In the genomic region with DNA sequence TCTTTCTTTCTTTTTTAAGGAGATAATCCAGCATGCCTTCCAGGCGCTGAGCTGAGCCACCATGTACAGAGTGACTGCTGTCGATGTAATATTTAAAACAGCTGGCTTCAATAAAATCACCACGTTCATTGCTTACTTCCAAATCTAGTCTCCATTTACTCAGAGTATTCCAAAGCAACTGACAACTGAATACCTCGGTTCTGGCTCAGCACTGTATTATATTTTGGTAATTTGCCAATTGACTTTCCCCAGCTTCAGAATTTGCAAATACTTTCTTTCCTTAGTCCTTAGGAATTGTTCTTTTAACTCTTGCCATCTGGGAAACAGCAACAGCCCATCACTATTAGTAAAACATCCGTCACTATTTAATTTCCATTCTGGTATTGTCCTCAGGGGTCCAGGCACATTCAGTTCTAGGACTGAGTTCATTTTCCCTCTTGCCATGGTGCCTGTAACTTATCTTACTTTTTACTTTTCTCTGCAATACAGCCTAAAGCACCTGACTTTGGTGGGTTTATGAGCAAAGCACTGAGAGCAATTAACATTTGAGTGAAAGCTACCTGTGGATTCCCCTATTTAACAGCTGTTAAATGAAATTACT, we compare ENCODE assay signal across 19 mouse cellular contexts.
A peak's percentile ranks its signal among the peaks of the same experiment; 100 is the strongest.
DNase-seq lines count a peak whose midpoint lies in the region; ATAC-seq and TF ChIP-seq lines count a peak whose summit lies in the region.
"Had no signal": no experiment of that assay in that cellular context is flagged by ENCODE, and none has a peak within 500 bp of the region (broad histone marks: within the 10 kb centered on the region; RNA-seq: fewer than 3 reads in every experiment).

No protein-coding gene starts in this region.

- WGBS in kidney, postnatal 0 days: 53% methylated on average over 5 of the region's 5 CpGs
- WGBS in lung, embryonic 16.5 days: 49% methylated on average over 5 of the region's 5 CpGs
- 18% methylated on average over 5 of the region's 5 CpGs for WGBS in embryonic facial prominence, embryonic 15.5 days
- 17% methylated on average over 5 of the region's 5 CpGs for WGBS in limb, embryonic 14.5 days

- no peaks in the 10 kb centered on the region for H3K27me3 ChIP-seq in kidney, postnatal 0 days (ENCODE audit: insufficient read depth, low read length)
- H3K27me3 ChIP-seq in lung, embryonic 16.5 days (ENCODE audit: control insufficient read depth, insufficient read depth, low read depth, low read length): no peaks in the 10 kb centered on the region
- H3K27me3 ChIP-seq in embryonic facial prominence, embryonic 15.5 days: no peaks in the 10 kb centered on the region
- H3K27me3 ChIP-seq in limb, embryonic 14.5 days (ENCODE audit: control insufficient read depth, insufficient read depth, low read length): no peaks in the 10 kb centered on the region
- H3K27me3 ChIP-seq: CH12.LX; forebrain, embryonic 15.5 days; heart, embryonic 12.5 days had no signal

- TF ChIP-seq CTCF in kidney, postnatal 0 days (IDR thresholded peaks at IDR 0.05; ENCODE audit: low read depth): no peak

- no peak for TF ChIP-seq POLR2A in limb, embryonic 14.5 days (IDR thresholded peaks at IDR 0.05; ENCODE audit: borderline replicate concordance, extremely low read depth, insufficient read depth, insufficient read length)

- peak; percentile 15 for DNase-seq in kidney, postnatal 0 days (ENCODE audit: low spot score)
- no peak for DNase-seq in kidney, postnatal 10 days
- DNase-seq in lung, postnatal 4 days: no peak
- peak; percentile 74 for DNase-seq in limb, embryonic 14.5 days (ENCODE audit: low spot score)
- no peak for DNase-seq in retina, postnatal 1 day
- DNase-seq: adrenal gland, postnatal 14 days; cerebellum, adult 11-12 months; cerebellum, adult 9-10 months; cerebellum, postnatal 25 days; gastrocnemius, postnatal 14 days had no signal

- no peak overlapping the region for H3K4me2 ChIP-seq in kidney, postnatal 0 days (ENCODE audit: low read length)
- no peak overlapping the region for H3K4me2 ChIP-seq in lung, embryonic 16.5 days (ENCODE audit: low read depth, low read length)
- no peak overlapping the region for H3K4me2 ChIP-seq in embryonic facial prominence, embryonic 15.5 days (replicated peaks)
- no peak overlapping the region for H3K4me2 ChIP-seq in limb, embryonic 14.5 days (replicated peaks; ENCODE audit: low read depth, low read length, severe bottlenecking)
- H3K4me2 ChIP-seq: forebrain, embryonic 15.5 days; heart, embryonic 12.5 days; hindbrain, embryonic 14.5 days had no signal

- no peak for ATAC-seq in kidney, postnatal 0 days (replicated peaks; ENCODE audit: low FRiP score, low read depth)
- peak; percentile 91 for ATAC-seq in lung, embryonic 16.5 days (ENCODE audit: low read depth)
- ATAC-seq in embryonic facial prominence, embryonic 15.5 days (ENCODE audit: insufficient number of reproducible peaks, low FRiP score, low TSS enrichment, low read depth): peak; percentile 69
- peak; percentile 73 for ATAC-seq in limb, embryonic 14.5 days (ENCODE audit: low FRiP score, low read depth)
- ATAC-seq: activated CD4-positive, CD25-positive, alpha-beta regulatory T cell, adult 4 months; forebrain, embryonic 15.5 days; Patski had no signal

- H3K4me3 ChIP-seq in kidney, postnatal 0 days (replicated peaks; ENCODE audit: low read depth, low read length): no peak overlapping the region
- no peak overlapping the region for H3K4me3 ChIP-seq in lung, embryonic 16.5 days (ENCODE audit: low read length)
- H3K4me3 ChIP-seq in embryonic facial prominence, embryonic 15.5 days (replicated peaks): no peak overlapping the region
- no peak overlapping the region for H3K4me3 ChIP-seq in limb, embryonic 14.5 days (replicated peaks; ENCODE audit: low read length)
- H3K4me3 ChIP-seq: forebrain, embryonic 15.5 days; heart, embryonic 12.5 days; hindbrain, embryonic 10.5 days had no signal

- H3K9me3 ChIP-seq in kidney, postnatal 0 days (replicated peaks; ENCODE audit: low read length): no peaks in the 10 kb centered on the region
- H3K9me3 ChIP-seq in lung, embryonic 16.5 days (ENCODE audit: control insufficient read depth, low read length): no peaks in the 10 kb centered on the region
- H3K9me3 ChIP-seq in embryonic facial prominence, embryonic 15.5 days (replicated peaks): no peaks in the 10 kb centered on the region
- no peaks in the 10 kb centered on the region for H3K9me3 ChIP-seq in limb, embryonic 14.5 days (ENCODE audit: control insufficient read depth, low read length)
- H3K9me3 ChIP-seq: forebrain, embryonic 15.5 days; hindbrain, embryonic 10.5 days had no signal

- H3K27ac ChIP-seq in kidney, postnatal 0 days: no peak overlapping the region
- H3K27ac ChIP-seq in lung, embryonic 16.5 days (ENCODE audit: low read length): no peak overlapping the region
- 0 out of 2 replicates have a peak overlapping the region, but pooled peaks have one; percentile 0 for H3K27ac ChIP-seq in embryonic facial prominence, embryonic 15.5 days (replicated peaks)
- H3K27ac ChIP-seq in limb, embryonic 14.5 days (replicated peaks; ENCODE audit: low read depth, low read length): no peak overlapping the region
- H3K27ac ChIP-seq: forebrain, embryonic 15.5 days; hindbrain, embryonic 10.5 days; hindbrain, embryonic 14.5 days had no signal

- H3K36me3 ChIP-seq in kidney, postnatal 0 days (ENCODE audit: insufficient read depth, low read length): no peaks in the 10 kb centered on the region
- H3K36me3 ChIP-seq in lung, embryonic 16.5 days (ENCODE audit: control insufficient read depth, insufficient read depth, low read length): no peaks in the 10 kb centered on the region
- no peaks in the 10 kb centered on the region for H3K36me3 ChIP-seq in embryonic facial prominence, embryonic 15.5 days
- H3K36me3 ChIP-seq in limb, embryonic 14.5 days (ENCODE audit: control insufficient read depth, insufficient read depth, low read length): no peaks in the 10 kb centered on the region
- H3K36me3 ChIP-seq: forebrain, embryonic 15.5 days; heart, embryonic 12.5 days; hindbrain, embryonic 10.5 days had no signal

- no peaks in the 10 kb centered on the region for H3K4me1 ChIP-seq in kidney, postnatal 0 days (replicated peaks; ENCODE audit: insufficient read depth, low read length)
- H3K4me1 ChIP-seq in lung, embryonic 16.5 days (replicated peaks; ENCODE audit: control insufficient read depth, insufficient read depth, low read length): 0 out of 2 replicates have a peak, but pooled peaks cover 2% of the 10 kb centered on the region
- no peaks in the 10 kb centered on the region for H3K4me1 ChIP-seq in embryonic facial prominence, embryonic 15.5 days
- H3K4me1 ChIP-seq in limb, embryonic 14.5 days (ENCODE audit: control insufficient read depth, insufficient read depth, low read length): 0 out of 2 replicates have a peak, but pooled peaks cover 4% of the 10 kb centered on the region
- H3K4me1 ChIP-seq: forebrain, embryonic 15.5 days; heart, embryonic 12.5 days; hindbrain, embryonic 10.5 days had no signal

- no peak overlapping the region for H3K9ac ChIP-seq in kidney, postnatal 0 days (ENCODE audit: low read depth, low read length)
- no peak overlapping the region for H3K9ac ChIP-seq in lung, embryonic 16.5 days (ENCODE audit: low read length)
- no peak overlapping the region for H3K9ac ChIP-seq in embryonic facial prominence, embryonic 15.5 days
- no peak overlapping the region for H3K9ac ChIP-seq in limb, embryonic 14.5 days (ENCODE audit: low read depth, low read length, severe bottlenecking)
- H3K9ac ChIP-seq: forebrain, embryonic 15.5 days; heart, embryonic 12.5 days; hindbrain, embryonic 14.5 days had no signal

Comparison
In these comparisons a context has a peak if more than half of its experiments do, and no peak if none do; other contexts are left out.
1. DNase-seq: peak in kidney, postnatal 0 days (single experiment) and limb, embryonic 14.5 days (single experiment); none in kidney, postnatal 10 days (single experiment), lung, postnatal 4 days (0 of 2) and retina, postnatal 1 day (single experiment).